Mouse (Mus musculus): ENCODE data around the gene Lima1. TPM values are rescaled to one million over a fixed set of nuclear protein-coding genes. Genes with fewer than 3 reads are reported as not detected.

The Lima1 gene
- polyA plus RNA-seq, 1 experiment, result 140 TPM

DNA sequence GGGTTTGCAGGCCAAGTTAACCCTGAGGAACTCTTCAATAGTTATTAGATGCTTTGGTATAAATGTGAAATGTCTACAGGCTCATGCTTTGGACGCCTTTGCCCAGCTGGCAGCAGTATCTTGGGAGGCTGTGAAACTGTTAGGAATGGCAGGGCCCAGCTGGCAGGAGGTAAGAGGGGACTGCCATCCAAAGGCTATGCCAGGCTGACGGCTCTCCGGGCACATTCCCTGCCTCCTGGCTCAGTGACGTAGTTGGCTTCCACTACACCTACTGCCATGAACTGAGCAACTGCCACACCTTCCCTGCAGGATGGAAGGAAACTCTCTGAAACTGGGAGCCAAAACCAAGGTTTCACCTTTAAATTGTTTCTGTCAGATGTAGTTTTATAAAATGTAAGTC, 135.0 kb downstream of the Lima1 start:
- no peaks in the 10 kb centered on the region for H3K79me2 ChIP-seq (ENCODE audit: control insufficient read depth, insufficient read depth)
- H3ac ChIP-seq (ENCODE audit: control insufficient read depth, insufficient read length), result no peak overlapping the region
- H3K36me3 ChIP-seq (ENCODE audit: control insufficient read depth, insufficient read depth), result peaks cover 50% of the 10 kb centered on the region
- no peak for TF ChIP-seq USF1 (IDR thresholded peaks at IDR 0.05; ENCODE audit: low read depth)
- H3K27me3 ChIP-seq (ENCODE audit: control insufficient read depth, insufficient read depth, insufficient read length), result no peaks in the 10 kb centered on the region
- no peak overlapping the region for H3K4me3 ChIP-seq
- H3K4me2 ChIP-seq (ENCODE audit: low read depth), result no peak overlapping the region

DNA sequence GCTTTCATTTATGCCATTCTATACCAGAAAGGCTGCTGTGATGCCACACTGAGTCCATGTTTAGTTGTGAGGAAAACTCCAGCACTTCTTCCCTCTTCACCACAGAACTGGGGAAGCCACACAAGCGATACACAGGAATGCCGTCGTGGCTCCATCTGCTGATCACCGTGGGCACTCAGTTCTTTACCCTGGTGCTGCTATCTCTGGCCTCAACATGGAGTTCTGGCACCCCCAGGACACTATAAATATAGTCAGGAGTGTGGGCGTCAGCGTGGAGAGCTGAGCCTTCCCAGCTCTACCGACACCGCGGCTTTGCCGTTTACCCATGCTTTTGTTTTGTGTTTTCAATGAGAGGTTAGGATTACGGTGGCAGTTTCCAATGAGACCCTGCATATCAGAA, 138.6 kb downstream of the Lima1 start:
- no peak for TF ChIP-seq MAX (IDR thresholded peaks at IDR 0.05; ENCODE audit: low read depth)
- no peak for TF ChIP-seq USF1 (IDR thresholded peaks at IDR 0.05; ENCODE audit: low read depth)
- no peak for TF ChIP-seq TCF12 (IDR thresholded peaks at IDR 0.05; ENCODE audit: insufficient read depth, poor library complexity, severe bottlenecking)
- no peak for TF ChIP-seq E2F4 (IDR thresholded peaks at IDR 0.05; ENCODE audit: insufficient read depth)
- TF ChIP-seq POLR2AphosphoS2 (IDR thresholded peaks at IDR 0.05; ENCODE audit: insufficient read length, low read depth), result no peak
- no peak for TF ChIP-seq POLR2A (IDR thresholded peaks at IDR 0.05; ENCODE audit: insufficient read length, low read depth)
- no peak for TF ChIP-seq MYOD1 (IDR thresholded peaks at IDR 0.05; ENCODE audit: control insufficient read depth in 1 of 3, insufficient read length in 2 of 3, low read depth in 2 of 3)
- no peak for TF ChIP-seq REST (IDR thresholded peaks at IDR 0.05; ENCODE audit: insufficient read depth, insufficient read length)
- TF ChIP-seq TCF3 (IDR thresholded peaks at IDR 0.05; ENCODE audit: insufficient read length, low read depth), result no peak
- TF ChIP-seq SRF (IDR thresholded peaks at IDR 0.05; ENCODE audit: control insufficient read depth, insufficient read length, low read depth), result no peak
- TF ChIP-seq MYOG (IDR thresholded peaks at IDR 0.05; ENCODE audit: control insufficient read depth in 1 of 3, insufficient read depth in 1 of 3, insufficient read length in 2 of 3, low read depth in 2 of 3), result no peak
- no peak for TF ChIP-seq CEBPB (IDR thresholded peaks at IDR 0.05; ENCODE audit: insufficient read depth, poor library complexity, severe bottlenecking)

DNA sequence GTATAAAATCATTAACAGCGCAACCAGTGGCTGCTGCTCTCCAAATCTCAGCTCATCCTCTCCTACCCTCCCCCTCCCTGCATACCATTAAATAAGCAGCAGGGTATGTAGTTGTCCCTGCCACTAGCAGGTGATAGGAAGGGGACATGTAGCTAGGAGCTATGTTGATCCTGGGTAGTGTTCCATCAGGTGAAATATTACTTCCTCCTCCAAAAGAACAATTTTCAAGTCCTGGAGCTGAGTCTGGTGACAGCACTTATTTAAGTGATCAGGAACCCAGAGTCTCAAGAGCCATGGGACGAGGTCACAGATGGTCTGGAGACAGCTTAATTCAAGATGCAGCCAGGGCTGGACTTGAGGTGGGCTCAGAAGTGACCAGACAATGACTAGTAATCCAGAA, 139.6 kb downstream of the Lima1 start:
- Histone ChIP-seq H3K36me3 (ENCODE audit: control insufficient read depth, insufficient read depth) (peaks cover 49% of the 10 kb centered on the region), H3ac (ENCODE audit: control insufficient read depth, insufficient read length) (no peak overlapping the region), H3K27me3 (ENCODE audit: control insufficient read depth, insufficient read depth, insufficient read length) (no peaks in the 10 kb centered on the region), H3K4me3 (no peak overlapping the region), H3K4me2 (ENCODE audit: low read depth) (no peak overlapping the region), H3K79me2 (ENCODE audit: control insufficient read depth, insufficient read depth) (no peaks in the 10 kb centered on the region)
- TF ChIP-seq CEBPB (IDR thresholded peaks at IDR 0.05; ENCODE audit: insufficient read depth, poor library complexity, severe bottlenecking), result no peak
- TF ChIP-seq TCF3 (IDR thresholded peaks at IDR 0.05; ENCODE audit: insufficient read length, low read depth), result no peak
- TF ChIP-seq MYOD1 (IDR thresholded peaks at IDR 0.05; ENCODE audit: control insufficient read depth in 1 of 3, insufficient read length in 2 of 3, low read depth in 2 of 3), result no peak
- no peak for TF ChIP-seq MAX (IDR thresholded peaks at IDR 0.05; ENCODE audit: low read depth)
- TF ChIP-seq SRF (IDR thresholded peaks at IDR 0.05; ENCODE audit: control insufficient read depth, insufficient read length, low read depth), result no peak
- no peak for TF ChIP-seq E2F4 (IDR thresholded peaks at IDR 0.05; ENCODE audit: insufficient read depth)
- TF ChIP-seq POLR2AphosphoS2 (IDR thresholded peaks at IDR 0.05; ENCODE audit: insufficient read length, low read depth), result no peak
- TF ChIP-seq TCF12 (IDR thresholded peaks at IDR 0.05; ENCODE audit: insufficient read depth, poor library complexity, severe bottlenecking), result no peak
- no peak for TF ChIP-seq USF1 (IDR thresholded peaks at IDR 0.05; ENCODE audit: low read depth)
- no peak for TF ChIP-seq REST (IDR thresholded peaks at IDR 0.05; ENCODE audit: insufficient read depth, insufficient read length)
- no peak for TF ChIP-seq MYOG (IDR thresholded peaks at IDR 0.05; ENCODE audit: control insufficient read depth in 1 of 3, insufficient read depth in 1 of 3, insufficient read length in 2 of 3, low read depth in 2 of 3)
- TF ChIP-seq POLR2A (IDR thresholded peaks at IDR 0.05; ENCODE audit: insufficient read length, low read depth), result no peak

More for the DNA sequence above, 138.6 kb downstream of the Lima1 start:
- no peaks in the 10 kb centered on the region for H3K27me3 ChIP-seq (ENCODE audit: control insufficient read depth, insufficient read depth, insufficient read length)
- no peak overlapping the region for H3K4me2 ChIP-seq (ENCODE audit: low read depth)
- H3K79me2 ChIP-seq (ENCODE audit: control insufficient read depth, insufficient read depth), result no peaks in the 10 kb centered on the region
- H3K36me3 ChIP-seq (ENCODE audit: control insufficient read depth, insufficient read depth), result peaks cover 59% of the 10 kb centered on the region
- H3K4me3 ChIP-seq, result no peak overlapping the region
- no peak overlapping the region for H3ac ChIP-seq (ENCODE audit: control insufficient read depth, insufficient read length)

DNA sequence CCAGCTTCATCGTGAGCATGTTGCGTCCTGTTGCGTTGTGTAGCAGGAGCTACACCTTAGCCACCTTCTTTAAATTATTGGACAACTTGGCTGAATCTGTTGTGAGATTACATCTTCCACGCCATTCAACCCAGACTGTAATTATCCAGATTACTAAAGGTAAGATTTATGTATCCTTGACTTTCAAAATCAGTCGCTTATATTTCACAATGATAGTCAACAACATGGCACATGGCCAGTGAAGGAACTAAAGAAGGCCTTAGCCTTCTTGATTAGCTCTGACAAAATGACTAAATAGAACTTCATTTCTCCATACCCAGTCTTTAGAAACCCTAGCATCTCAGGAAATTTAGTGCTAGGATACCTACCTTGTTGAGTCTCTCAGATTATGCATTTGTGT, 142.1 kb downstream of the Lima1 start:
- H3K4me2 ChIP-seq (ENCODE audit: low read depth), result no peak overlapping the region
- H3K27me3 ChIP-seq (ENCODE audit: control insufficient read depth, insufficient read depth, insufficient read length), result no peaks in the 10 kb centered on the region
- TF ChIP-seq MYOG (IDR thresholded peaks at IDR 0.05; ENCODE audit: control insufficient read depth in 1 of 3, insufficient read depth in 1 of 3, insufficient read length in 2 of 3, low read depth in 2 of 3) (no peak), POLR2A (IDR thresholded peaks at IDR 0.05; ENCODE audit: insufficient read length, low read depth) (no peak), TCF12 (IDR thresholded peaks at IDR 0.05; ENCODE audit: insufficient read depth, poor library complexity, severe bottlenecking) (no peak), POLR2AphosphoS2 (IDR thresholded peaks at IDR 0.05; ENCODE audit: insufficient read length, low read depth) (no peak), CEBPB (IDR thresholded peaks at IDR 0.05; ENCODE audit: insufficient read depth, poor library complexity, severe bottlenecking) (no peak), MYOD1 (IDR thresholded peaks at IDR 0.05; ENCODE audit: control insufficient read depth in 1 of 3, insufficient read length in 2 of 3, low read depth in 2 of 3) (no peak), USF1 (IDR thresholded peaks at IDR 0.05; ENCODE audit: low read depth) (no peak)
- peaks cover 39% of the 10 kb centered on the region for H3K36me3 ChIP-seq (ENCODE audit: control insufficient read depth, insufficient read depth)
- no peak overlapping the region for H3K4me3 ChIP-seq
- peaks cover 5% of the 10 kb centered on the region for H3K79me2 ChIP-seq (ENCODE audit: control insufficient read depth, insufficient read depth)
- no peak overlapping the region for H3ac ChIP-seq (ENCODE audit: control insufficient read depth, insufficient read length)

DNA sequence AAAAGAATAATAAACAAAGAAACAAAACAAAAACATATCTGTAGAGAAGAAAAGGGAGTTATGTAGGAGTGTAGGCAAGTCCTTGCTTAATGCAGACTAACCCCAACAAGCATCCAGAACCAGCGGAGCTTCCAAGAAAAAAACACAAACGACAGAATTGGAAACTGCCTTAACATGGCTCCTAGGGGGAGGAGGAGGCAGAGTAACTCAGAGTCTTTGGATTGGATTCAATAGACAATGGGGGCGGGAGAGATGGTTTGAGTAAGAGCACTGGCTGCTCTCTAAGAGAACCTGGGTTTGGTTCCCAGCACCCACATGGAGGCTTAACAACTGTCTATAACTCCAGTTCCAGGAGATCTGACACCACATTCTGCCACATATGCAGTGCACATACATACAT, 143.6 kb downstream of the Lima1 start:
- Histone ChIP-seq H3K4me2 (ENCODE audit: low read depth) (no peak overlapping the region), H3ac (ENCODE audit: control insufficient read depth, insufficient read length) (no peak overlapping the region), H3K36me3 (ENCODE audit: control insufficient read depth, insufficient read depth) (peaks cover 40% of the 10 kb centered on the region), H3K4me3 (no peak overlapping the region), H3K27me3 (ENCODE audit: control insufficient read depth, insufficient read depth, insufficient read length) (no peaks in the 10 kb centered on the region), H3K79me2 (ENCODE audit: control insufficient read depth, insufficient read depth) (peaks cover 20% of the 10 kb centered on the region)
- TF ChIP-seq POLR2A (IDR thresholded peaks at IDR 0.05; ENCODE audit: insufficient read length, low read depth), result no peak
- TF ChIP-seq MYOG (IDR thresholded peaks at IDR 0.05; ENCODE audit: control insufficient read depth in 1 of 3, insufficient read depth in 1 of 3, insufficient read length in 2 of 3, low read depth in 2 of 3), result no peak
- no peak for TF ChIP-seq MAX (IDR thresholded peaks at IDR 0.05; ENCODE audit: low read depth)
- no peak for TF ChIP-seq MYOD1 (IDR thresholded peaks at IDR 0.05; ENCODE audit: control insufficient read depth in 1 of 3, insufficient read length in 2 of 3, low read depth in 2 of 3)
- no peak for TF ChIP-seq SRF (IDR thresholded peaks at IDR 0.05; ENCODE audit: control insufficient read depth, insufficient read length, low read depth)
- no peak for TF ChIP-seq E2F4 (IDR thresholded peaks at IDR 0.05; ENCODE audit: insufficient read depth)
- TF ChIP-seq USF1 (IDR thresholded peaks at IDR 0.05; ENCODE audit: low read depth), result no peak
- no peak for TF ChIP-seq REST (IDR thresholded peaks at IDR 0.05; ENCODE audit: insufficient read depth, insufficient read length)
- no peak for TF ChIP-seq TCF12 (IDR thresholded peaks at IDR 0.05; ENCODE audit: insufficient read depth, poor library complexity, severe bottlenecking)
